Mouse (Mus musculus) forelimb bud, embryonic 11.5 days (tissue): ENCODE measurements around the gene Mt4.

ENCODE experiments used
- DNase-seq: peaks from one replicate; pipeline ENCODE4 v3.0.0-alpha.2; 2012; ENCODE audit warnings: low read depth, low spot score

Mt4 gene

DNA sequence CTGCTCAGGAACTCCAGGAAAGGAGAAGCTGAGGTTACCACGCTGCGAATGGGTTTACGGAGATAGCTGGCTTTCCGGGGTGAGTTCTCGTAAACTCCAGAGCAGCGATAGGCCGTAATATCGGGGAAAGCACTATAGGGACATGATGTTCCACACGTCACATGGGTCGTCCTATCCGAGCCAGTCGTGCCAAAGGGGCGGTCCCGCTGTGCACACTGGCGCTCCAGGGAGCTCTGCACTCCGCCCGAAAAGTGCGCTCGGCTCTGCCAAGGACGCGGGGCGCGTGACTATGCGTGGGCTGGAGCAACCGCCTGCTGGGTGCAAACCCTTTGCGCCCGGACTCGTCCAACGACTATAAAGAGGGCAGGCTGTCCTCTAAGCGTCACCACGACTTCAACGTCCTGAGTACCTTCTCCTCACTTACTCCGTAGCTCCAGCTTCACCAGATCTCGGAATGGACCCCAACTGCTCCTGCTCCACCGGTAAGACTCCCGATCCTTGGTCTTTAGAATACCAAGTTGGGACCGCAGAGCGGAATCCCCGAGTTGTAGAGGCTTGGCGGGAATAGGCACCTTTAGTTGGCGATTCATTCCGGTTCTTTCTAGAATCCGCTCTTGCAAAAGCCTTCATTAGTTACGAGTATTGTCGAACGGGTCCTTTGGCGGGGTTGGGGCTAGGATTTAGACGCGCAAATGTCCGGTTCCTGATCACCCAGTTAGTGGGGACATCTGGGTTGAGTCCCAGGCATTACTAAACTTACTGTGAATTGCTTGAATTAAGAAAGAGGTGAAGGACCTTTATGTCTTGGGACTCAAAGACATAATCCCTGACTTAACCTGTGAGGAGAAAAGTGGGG is 42.1 kb downstream of the Mt4 start, which contains the start of gene Mt1:
TSS of gene Mt1 (plus strand) at position 226 of the 856 bp plus-strand sequence.
- DNase-seq = peak; percentile 66

DNA sequence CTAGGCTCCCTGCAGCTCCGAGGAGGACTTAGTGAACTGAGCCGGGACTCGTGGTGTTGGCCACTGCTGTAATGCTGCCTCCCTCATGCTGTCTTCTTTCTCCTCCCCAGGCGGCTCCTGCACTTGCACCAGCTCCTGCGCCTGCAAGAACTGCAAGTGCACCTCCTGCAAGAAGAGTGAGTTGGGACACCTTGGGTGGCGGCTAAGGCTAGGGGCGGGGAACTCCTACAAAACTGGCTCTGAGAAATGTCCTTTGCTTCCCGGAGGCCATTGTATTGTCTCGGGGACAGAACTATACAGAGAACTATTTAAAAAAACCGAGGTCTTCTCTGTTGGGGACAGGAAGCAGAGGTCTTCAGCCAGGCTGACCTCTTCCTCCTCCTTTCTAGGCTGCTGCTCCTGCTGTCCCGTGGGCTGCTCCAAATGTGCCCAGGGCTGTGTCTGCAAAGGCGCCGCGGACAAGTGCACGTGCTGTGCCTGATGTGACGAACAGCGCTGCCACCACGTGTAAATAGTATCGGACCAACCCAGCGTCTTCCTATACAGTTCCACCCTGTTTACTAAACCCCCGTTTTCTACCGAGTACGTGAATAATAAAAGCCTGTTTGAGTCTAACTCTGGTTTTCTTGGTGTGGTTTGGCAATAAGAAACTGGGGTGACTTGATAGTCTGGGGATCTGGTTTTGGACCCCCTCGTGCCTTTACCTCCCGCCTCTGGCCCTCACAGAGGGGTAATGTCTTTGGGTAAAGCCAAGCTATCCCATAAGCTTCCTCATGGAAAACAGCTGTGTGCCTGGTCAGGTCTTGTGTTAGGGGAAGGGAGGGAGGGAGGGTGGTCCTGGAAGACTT is 42.9 kb downstream of the Mt4 start:
- DNase-seq = no peak

DNA sequence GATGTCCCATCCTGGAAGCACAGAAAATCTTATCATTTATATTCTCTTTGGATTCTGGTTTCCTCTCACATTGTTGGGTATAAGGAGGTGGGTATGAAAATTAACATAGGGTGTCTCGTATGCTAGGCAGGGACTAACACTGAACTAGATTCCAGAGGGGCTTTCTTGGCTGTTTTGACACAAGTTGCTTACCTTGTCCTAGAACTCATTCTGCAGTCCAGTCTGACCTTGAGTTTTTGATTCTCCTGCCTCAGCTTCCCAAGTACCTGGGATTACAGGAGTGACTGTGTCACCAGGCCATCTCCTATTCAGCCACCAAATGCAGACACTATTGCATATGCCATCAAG is 43.5 kb downstream of the Mt4 start:
- no peak for DNase-seq

DNA sequence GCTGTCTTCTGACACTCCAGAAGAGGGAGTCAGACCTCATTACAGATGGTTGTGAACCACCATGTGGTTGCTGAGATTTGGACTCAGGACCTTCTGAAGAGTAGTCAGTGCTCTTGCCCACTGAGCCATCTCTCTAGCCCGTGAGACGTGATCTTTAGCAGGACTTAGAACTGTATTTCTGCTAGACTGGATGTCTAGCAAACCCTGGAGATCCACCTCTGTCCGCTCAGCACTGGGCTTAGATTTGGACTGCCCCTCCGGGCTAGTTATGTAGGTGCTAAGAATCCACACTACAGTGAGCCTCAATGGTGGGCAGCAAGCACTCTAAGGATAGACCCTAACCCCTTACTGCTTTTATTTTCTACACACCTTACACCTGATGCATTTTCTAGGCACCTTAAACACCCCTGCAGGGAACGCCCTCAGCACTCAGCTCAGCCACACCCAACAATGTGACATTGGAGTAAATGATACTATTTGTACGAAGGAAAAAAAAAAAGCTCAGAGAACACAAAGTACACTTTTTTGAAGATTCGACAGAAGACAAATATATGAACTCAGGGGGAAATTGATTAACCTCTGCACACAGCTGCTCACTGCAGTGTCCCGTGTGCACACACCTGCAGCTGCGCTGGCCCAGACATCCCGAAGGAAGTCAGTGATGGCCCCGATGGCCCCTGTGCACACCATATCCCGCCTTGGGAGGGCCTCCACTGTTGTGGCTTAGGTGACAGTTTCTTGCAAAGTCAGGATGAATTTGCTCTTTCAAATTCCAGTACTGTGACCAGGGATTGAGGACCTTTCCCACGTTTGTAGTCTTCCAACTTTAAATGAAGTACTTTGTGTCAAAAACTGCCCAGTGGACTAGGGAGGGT is 45.3 kb downstream of the Mt4 start:
- no peak for DNase-seq

DNA sequence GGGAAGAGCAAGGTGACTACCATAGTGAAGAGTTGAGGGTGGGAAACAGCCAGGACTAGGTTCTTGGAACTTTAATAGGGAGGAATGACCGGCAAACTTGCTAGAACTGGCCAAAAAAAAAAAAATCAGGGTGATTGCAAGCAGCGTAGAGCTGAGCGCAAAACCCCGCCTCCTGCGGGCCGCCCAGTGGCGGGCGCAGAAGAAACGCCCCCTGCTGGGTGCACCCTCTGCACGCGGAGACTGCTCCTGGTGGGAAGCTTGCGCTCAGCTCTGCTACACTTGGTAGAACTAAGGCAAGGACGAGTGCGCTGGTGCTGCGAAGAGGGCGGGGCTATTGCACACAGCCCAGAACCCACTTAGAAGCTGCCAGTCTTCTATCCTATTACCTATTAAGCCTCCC is 46.1 kb downstream of the Mt4 start:
- DNase-seq = no peak

DNA sequence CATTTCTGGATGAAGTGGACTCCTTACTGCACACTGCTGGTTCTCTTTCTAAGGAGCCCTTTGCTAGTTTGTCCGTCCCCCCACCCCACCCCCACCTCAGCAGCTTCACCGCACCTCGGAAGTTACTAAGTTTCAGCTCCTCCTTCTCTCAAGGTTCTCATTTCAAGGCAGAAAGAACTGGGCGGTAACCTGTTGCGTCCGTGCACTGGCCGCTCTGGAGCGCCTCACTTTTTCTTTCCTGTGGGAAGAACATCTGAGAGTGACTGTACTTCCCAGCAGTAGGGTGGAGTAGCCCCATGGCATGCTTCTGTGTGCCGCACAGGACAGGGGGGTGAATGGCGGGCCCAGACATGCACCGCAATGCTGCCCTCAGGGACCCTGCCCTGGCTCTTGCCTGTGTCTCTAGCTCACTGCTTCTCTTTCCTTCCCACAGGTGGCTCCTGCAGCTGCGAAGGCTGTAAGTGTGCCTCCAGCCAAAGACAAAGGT is 47.4 kb downstream of the Mt4 start:
- no peak for DNase-seq

DNA sequence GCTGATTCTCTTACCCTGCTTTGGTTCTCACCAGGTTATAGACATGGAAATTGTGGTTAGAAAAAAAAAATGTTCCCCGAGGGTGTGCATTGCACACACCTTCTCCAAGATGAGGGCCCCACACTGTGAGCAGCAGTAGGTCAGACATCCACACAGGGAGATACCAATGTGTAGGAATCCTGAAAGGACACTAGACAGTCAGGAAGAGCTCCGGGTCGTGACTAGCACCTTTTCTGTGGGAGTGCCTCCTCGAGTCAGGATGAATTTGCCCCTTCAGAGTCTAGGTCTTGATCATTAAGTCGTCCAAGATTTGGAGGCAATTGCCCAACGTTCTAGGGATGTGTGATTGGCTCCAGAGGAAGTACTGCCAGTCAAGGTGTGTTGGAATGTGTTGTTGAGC is 48.8 kb downstream of the Mt4 start:
- no peak for DNase-seq

DNA sequence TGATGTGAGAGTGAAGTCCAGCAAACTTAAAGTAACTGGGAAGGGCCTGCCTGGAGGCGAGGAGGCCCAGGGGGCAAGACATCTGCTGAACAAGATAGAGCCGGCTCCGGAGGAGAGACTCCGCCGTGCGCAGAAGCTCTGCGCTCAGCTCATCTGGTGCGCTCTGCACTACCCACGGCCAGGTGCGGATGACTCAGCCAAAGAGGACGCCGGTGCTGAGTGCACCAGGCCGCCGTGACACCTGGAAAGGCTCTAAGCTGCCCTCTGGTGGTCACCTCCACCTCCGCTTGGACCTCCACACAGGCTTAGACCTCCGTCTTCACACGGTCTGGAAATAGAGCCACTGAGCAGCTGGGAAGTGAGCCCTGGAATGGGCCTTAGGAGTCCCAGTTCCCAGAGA is 49.5 kb downstream of the Mt4 start:
- DNase-seq = peak; percentile 75

DNA sequence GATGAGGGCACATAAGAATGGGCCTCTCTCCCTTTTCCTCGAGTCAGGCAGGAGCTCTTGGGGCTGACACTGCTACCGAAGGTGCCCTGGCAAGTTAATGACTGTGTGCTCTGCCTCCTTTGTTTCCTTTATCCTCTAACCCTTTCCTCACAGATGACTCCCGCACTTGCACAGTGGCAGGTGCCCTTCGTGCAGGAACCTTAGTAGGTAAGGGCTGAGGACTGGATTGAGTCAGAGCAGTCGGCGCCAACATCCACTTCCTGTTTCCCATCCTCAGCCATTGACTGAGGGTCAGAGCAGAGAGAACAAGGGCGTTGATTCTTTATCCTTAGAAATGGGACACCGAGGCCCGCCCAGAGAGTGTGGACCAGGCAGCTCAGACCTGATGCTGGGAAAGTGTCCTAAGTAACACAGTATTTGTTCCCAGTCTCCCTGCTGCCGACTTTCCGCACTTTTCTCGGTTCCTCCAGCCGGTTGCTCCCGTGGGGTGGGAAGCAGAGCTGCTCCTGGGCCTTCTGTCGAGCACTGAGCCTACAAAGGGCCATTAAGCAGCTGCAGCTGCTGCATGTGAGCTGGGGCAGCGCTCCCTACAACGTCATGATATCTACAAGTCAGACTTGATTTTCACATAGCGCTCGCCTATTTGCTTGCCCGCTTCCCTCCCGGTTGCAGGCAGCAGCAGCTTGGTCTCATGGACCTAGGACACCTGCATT is 50.4 kb downstream of the Mt4 start:
- DNase-seq = no peak
